Mouse (Mus musculus) heart, postnatal 0 days (tissue): ENCODE data around the gene Gjd3. TPM values are rescaled to one million over a fixed set of nuclear protein-coding genes. Genes with fewer than 3 reads are reported as not detected.
A peak's percentile ranks its signal among the peaks of the same experiment; 100 is the strongest.

Source experiments
- ATAC-seq: fragments of 200-750 bp; cut with Nextera tagmentation; 2 replicates; pipeline ENCODE4 v1.8.0; 2017; ENCODE audit warnings: low read depth, moderate number of reproducible peaks, moderate library complexity; ENCODE audit not compliant: insufficient read depth
- DNase-seq: peaks from one replicate; pipeline ENCODE4 v3.0.0-alpha.2; 2016; ENCODE audit warnings: low spot score
- H3K27ac ChIP-seq: fragments of 300-500 bp; sonication (generic); 2 replicates; pipeline ENCODE4 v1.5.1; 2014; ENCODE audit warnings: low read depth, mild to moderate bottlenecking
- H3K27me3 ChIP-seq: fragments of 300-500 bp; sonication (generic); 2 replicates; pipeline ENCODE4 v1.6.1; 2014; ENCODE audit warnings: low read length, mixed read lengths; ENCODE audit not compliant: control insufficient read depth, insufficient read depth
- H3K36me3 ChIP-seq: fragments of 300-500 bp; sonication (generic); replicated peaks from 2 replicates; pipeline ENCODE4 v1.6.1; 2014; ENCODE audit warnings: low read length, mixed read lengths; ENCODE audit not compliant: control insufficient read depth, insufficient read depth
- H3K4me1 ChIP-seq: fragments of 300-500 bp; sonication (generic); 2 replicates; pipeline ENCODE4 v1.6.1; 2014; ENCODE audit warnings: antibody characterized with exemption; ENCODE audit not compliant: control insufficient read depth, insufficient read depth
- H3K4me2 ChIP-seq: fragments of 300-500 bp; sonication (generic); 2 replicates; pipeline ENCODE4 v1.6.1; 2014; ENCODE audit warnings: low read depth, mild to moderate bottlenecking, low read length, moderate library complexity
- H3K4me3 ChIP-seq: fragments of 300-500 bp; sonication (generic); 2 replicates; pipeline ENCODE4 v1.5.1; 2014; ENCODE audit warnings: low read depth, low read length
- H3K9ac ChIP-seq: fragments of 300-500 bp; sonication (generic); replicated peaks from 2 replicates; pipeline ENCODE4 v1.6.1; 2014; ENCODE audit warnings: low read depth, low read length, mixed read lengths
- H3K9me3 ChIP-seq: fragments of 300-500 bp; sonication (generic); replicated peaks from 2 replicates; pipeline ENCODE4 v1.6.1; 2016; ENCODE audit warnings: low read length; ENCODE audit not compliant: control insufficient read depth
- CTCF ChIP-seq: IDR thresholded peaks from 2 replicates; pipeline ENCODE4 v1.5.1; 2016; ENCODE audit warnings: antibody characterized with exemption, control low read depth, low read depth
- EP300 ChIP-seq: IDR thresholded peaks from 2 replicates; pipeline ENCODE4 v1.6.1; 2016; ENCODE audit warnings: antibody characterized with exemption, low read depth
- WGBS: fragments of 180-500 bp; shearing (Covaris S2); extraction: QIAGEN DNeasy Blood & Tissue Kit; methylation state at CpG from one replicate; pipeline ENCODE4 v1.1.7; 2014; 5-methylcytosine and 5-hydroxymethylcytosine counted together
- polyA plus RNA-seq: library from polyadenylated mRNA; unstranded; fragments of >200 nt; fragmentation: Nextera tagmentation; extraction: Ambion mirVana; gene quantifications from 2 replicates; pipeline ENCODE4 v1.2.1, GENCODE M21; 2015
- total RNA-seq: library from RNA; depleted of rRNA; stranded (reverse); fragments of >200 nt; gene quantifications from 2 replicates; pipeline ENCODE4 v1.2.3, GENCODE M21; 2014; ENCODE audit warnings: low replicate concordance

Gene Gjd3
- total and polyA plus RNA-seq, 2 experiments from 2014 or later: 4.2 to 6.3 TPM

DNA sequence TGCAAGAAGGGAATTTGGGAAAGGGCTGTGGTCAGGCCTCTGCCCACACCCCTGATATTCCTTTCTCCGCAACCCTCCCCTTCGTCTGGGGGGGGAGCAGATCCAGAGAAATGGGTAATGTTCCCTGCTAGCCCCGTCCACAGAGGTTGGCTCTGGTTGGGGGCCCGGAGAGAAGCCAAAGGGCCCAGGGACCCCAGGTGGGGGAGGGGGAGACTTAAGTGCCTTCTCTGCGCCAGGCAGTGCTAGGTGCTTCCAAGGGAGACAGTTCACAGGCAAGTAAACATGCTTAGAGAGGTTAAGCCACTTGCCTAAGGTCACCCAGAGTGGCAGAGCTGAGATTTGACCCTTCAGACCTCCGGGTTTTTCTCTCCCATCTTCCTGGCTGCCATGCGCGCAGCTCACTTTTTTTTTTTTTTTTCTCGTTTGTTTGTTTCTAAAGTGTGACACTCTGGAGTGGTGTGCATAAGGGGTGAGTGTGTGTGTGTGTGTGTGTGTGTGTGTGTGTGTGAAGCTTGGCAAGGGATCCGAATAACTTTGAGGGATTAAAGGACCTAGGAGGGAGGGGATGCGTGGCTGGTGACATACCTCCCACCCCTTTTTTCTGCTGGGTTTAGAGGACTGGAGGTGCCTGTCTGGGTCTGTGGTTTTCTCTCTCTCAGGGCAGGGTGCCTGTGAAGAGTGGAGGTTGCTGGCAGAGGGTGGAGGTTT is 37.8 kb downstream of the Gjd3 start:
- peak overlapping the region; percentile 100 for H3K27ac ChIP-seq
- H3K4me1 ChIP-seq: peaks cover 82% of the 10 kb centered on the region
- ATAC-seq: no peak
- H3K36me3 ChIP-seq: no peaks in the 10 kb centered on the region
- H3K4me2 ChIP-seq: 0 out of 2 replicates have a peak overlapping the region, but pooled peaks have one; percentile 1
- no peaks in the 10 kb centered on the region for H3K27me3 ChIP-seq
- no peak for DNase-seq
- 49% methylated on average over 11 of the region's 11 CpGs for WGBS
- H3K4me3 ChIP-seq: no peak overlapping the region
- 0 out of 2 replicates have a peak overlapping the region, but pooled peaks have one; percentile 27 for H3K9ac ChIP-seq
- TF ChIP-seq CTCF (no peak), EP300 (no peak)
- no peaks in the 10 kb centered on the region for H3K9me3 ChIP-seq

DNA sequence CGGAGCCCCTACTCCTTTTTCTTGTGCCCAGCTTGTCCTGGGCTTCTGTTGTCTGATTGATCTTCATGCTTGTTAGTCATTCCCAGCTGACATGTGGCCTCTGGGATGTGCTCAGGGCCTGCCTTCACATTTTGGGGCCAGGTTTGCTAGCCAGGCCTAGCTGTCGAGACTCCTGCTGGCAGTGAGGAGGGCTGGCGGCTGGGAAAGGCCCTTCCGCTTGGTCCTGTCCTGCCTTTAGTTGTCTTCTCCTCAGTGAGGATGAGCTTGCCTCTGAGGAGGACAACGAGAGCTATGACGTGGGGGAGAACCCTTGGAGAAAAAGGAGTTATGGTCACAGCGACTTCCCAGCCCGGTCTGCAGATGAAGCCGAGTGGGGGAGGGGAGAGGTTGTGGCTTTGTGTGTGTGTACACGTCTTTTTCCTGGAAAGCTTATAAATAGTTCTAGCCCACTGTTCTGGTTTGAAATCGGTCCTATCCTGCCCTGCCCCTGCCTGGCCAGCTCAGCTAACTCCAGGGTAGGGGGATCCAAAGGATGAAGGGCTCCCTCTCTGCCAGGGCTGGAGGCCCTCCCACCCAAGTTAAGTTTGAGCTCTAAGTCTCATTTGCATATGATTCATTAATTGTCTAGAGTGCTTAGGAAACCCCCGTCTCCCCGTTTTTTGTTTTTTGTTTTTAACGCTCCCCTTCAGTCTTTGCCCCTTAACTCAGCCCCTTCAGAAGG is 38.9 kb downstream of the Gjd3 start:
- Histone ChIP-seq H3K9me3 (no peaks in the 10 kb centered on the region), H3K9ac (peak overlapping the region; percentile 46; the same call in 1 of the 2 replicates), H3K27ac (peak overlapping the region; percentile 100), H3K4me3 (0 out of 2 replicates have a peak overlapping the region, but pooled peaks have one; percentile 12), H3K36me3 (no peaks in the 10 kb centered on the region), H3K4me2 (peak overlapping the region; percentile 82), H3K4me1 (peaks cover 82% of the 10 kb centered on the region), H3K27me3 (no peaks in the 10 kb centered on the region)
- TF ChIP-seq EP300: no peak
- no peak for TF ChIP-seq CTCF
- ATAC-seq: no peak
- WGBS: 30% methylated on average over 14 of the region's 14 CpGs
- no peak for DNase-seq

DNA sequence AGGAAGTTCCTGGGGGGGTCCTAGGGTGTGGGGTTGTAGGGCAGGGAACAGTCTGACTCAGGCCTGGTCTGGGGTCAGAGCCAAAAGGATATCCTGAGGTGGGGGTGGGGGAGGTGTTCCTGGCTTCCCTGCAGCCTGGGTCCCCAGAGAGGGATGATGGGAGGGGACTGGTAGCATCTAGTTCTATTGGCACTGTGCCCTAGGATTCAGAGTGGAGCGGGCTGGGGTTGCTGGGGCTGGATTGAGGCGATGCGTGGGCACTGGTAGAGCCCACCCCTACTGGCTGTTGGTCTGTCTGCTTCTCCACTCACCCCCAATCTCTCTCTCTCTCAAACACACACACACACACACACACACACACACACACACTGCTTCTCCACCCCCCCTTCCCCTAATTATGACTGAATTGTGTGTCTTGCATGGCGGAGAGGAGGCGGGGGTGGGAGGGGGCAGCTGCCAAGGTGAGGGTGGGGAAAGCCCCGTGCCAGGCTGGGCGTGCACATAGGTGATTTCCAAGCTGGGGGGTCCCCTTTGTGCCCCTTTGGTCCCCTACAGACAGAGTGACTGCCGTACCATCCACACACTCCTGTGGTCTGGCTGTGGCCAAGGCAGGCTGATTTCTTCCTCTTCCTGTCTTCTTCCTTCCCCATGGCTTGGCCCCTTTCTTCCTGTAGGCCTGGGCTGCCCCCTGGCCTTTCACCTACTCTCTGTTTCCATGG is 39.7 kb downstream of the Gjd3 start:
- Histone ChIP-seq H3K27me3 (no peaks in the 10 kb centered on the region), H3K27ac (peak overlapping the region; percentile 100), H3K4me2 (peak overlapping the region; percentile 82), H3K36me3 (no peaks in the 10 kb centered on the region), H3K4me3 (0 out of 2 replicates have a peak overlapping the region, but pooled peaks have one; percentile 12), H3K9me3 (no peaks in the 10 kb centered on the region), H3K4me1 (peaks cover 81% of the 10 kb centered on the region), H3K9ac (peak overlapping the region; percentile 46)
- WGBS: 24% methylated on average over 7 of the region's 8 CpGs
- TF ChIP-seq CTCF (no peak), EP300 (peak; percentile 83; the same call in 1 of the 2 replicates)
- DNase-seq: peak; percentile 94
- peak; percentile 21 for ATAC-seq

DNA sequence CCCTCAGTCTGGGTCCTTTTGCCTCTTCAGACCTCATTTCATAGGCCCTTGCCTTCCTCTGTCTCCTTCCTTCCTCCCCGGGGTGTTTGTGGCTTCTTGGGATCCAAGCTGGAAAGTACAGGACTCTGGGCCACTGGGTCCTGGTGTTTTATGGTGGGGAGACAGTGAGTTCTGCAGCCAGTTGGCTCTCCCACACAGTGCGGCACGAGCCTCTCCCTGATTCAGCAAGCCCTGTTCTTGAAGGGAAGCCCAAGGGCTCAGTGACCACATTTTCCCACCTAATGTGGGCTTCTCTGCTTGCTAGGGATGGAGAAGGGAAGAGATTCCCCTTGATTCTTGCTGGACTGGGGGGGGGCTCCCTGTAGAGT is 40.3 kb downstream of the Gjd3 start:
- WGBS: 9% methylated on average over 3 of the region's 3 CpGs
- TF ChIP-seq EP300 (no peak), CTCF (no peak)
- no peaks in the 10 kb centered on the region for H3K36me3 ChIP-seq
- no peaks in the 10 kb centered on the region for H3K9me3 ChIP-seq
- H3K27ac ChIP-seq: peak overlapping the region; percentile 100
- H3K9ac ChIP-seq: peak overlapping the region; percentile 83
- H3K4me2 ChIP-seq: peak overlapping the region; percentile 82
- no peaks in the 10 kb centered on the region for H3K27me3 ChIP-seq
- no peak for DNase-seq
- ATAC-seq: peak; percentile 1
- peaks cover 75% of the 10 kb centered on the region for H3K4me1 ChIP-seq
- peak overlapping the region; percentile 47 for H3K4me3 ChIP-seq

DNA sequence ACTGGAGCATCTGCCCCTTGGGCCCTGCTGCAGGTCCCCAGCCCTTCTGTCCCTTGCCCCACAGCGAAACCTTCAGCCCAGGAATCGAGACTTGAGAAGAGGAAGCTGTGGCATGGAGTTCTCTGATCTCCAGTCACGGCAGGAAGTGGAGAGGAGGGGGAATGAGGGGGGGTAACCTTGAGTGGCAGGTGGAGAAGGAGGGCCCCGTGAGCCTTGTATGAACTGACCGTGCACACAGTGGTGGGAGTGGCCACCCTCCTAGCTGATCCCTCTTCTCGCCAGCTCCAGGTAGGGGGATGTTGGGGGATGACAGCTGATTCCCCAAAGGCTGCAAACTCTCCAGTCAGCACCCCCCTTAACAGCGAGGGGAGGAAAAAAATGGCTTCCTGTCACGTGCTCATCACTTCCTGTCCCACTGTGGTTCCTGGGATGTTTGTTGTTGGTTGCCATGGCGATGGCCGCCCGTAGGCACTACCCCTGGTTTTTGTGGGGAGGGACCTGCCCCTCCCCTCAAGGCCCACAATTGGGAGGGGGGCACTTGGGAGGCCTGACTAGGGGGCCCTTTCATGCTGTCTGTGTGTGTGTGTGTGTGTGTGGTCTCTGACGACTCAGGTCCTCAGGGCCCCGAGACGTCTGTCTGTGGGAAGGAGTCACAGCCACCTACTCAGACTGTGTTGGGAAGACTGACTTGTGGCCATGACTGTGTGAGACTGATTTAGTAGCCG is 40.8 kb downstream of the Gjd3 start:
- Histone ChIP-seq H3K27ac (peak overlapping the region; percentile 100), H3K9me3 (no peaks in the 10 kb centered on the region), H3K9ac (peak overlapping the region; percentile 83), H3K27me3 (no peaks in the 10 kb centered on the region), H3K4me3 (peak overlapping the region; percentile 47), H3K36me3 (no peaks in the 10 kb centered on the region), H3K4me2 (peak overlapping the region; percentile 82), H3K4me1 (peaks cover 70% of the 10 kb centered on the region)
- DNase-seq (peak; percentile 95), ATAC-seq (peak; percentile 51)
- WGBS: 4% methylated on average over 14 of the region's 15 CpGs
- TF ChIP-seq CTCF (no peak), EP300 (peak; percentile 93)
